Mouse (Mus musculus): ENCODE results near the gene Lgals12.
A peak's percentile ranks its signal among the peaks of the same experiment; 100 is the strongest.

Gene Lgals12

GRCm38 (mm10) chr19:7583101-7583500 is 23.9 kb downstream of the Lgals12 start:
- no peak for DNase-seq

GRCm38 (mm10) chr19:7581042-7581441 is 26.0 kb downstream of the Lgals12 start:
- no peak for DNase-seq

DNA sequence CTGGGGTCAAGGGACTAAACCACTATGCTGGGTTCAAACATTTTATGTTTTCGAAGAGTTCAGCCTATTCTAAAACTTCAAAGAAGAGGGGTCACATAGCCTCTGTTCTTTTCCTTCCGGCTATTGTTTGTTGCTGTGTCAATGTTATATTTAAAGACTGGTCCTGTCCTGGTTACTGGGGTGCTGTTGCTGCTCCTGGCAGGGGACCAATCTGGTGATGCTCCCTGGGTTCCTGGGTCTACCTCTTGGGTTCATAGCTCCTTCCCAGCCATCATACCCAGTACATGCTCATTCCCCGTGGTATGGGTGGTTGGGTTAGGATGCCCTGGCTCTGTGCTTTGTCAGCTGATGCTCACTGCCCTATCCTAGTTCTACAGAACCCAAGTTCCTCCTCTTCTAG is 29.3 kb downstream of the Lgals12 start:
- no peak for DNase-seq

DNA sequence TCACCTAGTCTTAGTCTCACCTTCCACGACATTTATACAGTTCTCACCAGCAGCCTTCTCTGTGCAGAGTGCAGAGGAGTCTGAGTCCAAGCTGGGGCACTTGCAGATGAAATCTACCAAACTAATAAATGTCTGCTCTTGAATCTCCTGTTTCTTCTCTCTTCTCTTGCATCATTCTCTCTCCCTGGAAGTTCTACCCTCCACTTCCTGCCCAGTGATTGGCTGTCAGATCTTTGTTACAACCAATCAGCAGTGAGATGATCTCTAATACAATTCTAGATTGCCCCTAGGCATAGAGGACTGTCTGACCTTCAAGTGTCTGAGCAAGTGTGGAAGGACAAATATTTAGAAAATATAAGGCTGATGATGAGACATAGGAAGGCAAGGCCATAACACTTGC is 30.8 kb downstream of the Lgals12 start:
- no peak for DNase-seq

GRCm38 (mm10) chr19:7569650-7570049 is 37.3 kb downstream of the Lgals12 start:
- no peak for DNase-seq

DNA sequence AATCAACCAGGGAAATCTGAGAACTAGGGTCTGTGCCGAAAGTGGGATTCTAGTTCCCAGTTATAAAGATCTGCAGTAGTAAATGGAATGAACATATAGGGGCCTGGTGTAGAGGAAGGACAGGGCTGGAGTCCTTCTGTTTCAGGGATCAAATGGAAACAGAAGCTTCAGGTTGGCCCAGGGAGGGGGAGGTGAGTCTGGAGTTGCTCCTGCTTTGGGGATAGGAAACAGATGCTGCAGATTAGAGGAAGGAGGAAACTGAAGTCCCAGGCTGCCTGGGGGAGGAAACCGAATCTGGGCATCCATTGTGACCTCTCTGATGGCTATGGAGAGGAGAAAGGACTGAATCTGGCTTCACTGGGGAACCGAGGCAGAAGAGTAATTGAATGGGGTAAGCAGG is 38.6 kb downstream of the Lgals12 start:
- no peak for DNase-seq

- DNase-seq = no peak
Measured at GRCm38 (mm10) chr19:7566826-7567225, 40.2 kb downstream of the Lgals12 start.

DNA sequence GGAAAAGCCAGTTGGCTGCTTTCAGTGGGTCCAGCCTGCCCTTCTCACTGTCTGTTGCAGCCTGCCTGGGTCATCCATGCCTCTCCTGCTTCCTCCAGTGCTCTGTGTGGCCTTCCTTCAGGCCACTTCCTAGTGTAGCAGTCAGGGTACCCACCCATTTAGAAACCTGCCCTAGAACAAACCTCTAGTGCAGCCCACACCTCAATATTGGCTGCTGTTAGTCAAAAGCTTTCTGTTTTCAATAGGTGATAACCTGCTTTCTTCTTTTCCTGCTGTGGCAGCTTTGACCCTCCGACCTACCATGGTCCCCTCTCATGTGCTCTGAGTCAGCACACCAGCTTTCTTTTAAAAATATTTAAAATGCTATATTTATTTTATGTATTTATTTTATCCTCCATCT is 42.5 kb downstream of the Lgals12 start:
- no peak for DNase-seq

DNA sequence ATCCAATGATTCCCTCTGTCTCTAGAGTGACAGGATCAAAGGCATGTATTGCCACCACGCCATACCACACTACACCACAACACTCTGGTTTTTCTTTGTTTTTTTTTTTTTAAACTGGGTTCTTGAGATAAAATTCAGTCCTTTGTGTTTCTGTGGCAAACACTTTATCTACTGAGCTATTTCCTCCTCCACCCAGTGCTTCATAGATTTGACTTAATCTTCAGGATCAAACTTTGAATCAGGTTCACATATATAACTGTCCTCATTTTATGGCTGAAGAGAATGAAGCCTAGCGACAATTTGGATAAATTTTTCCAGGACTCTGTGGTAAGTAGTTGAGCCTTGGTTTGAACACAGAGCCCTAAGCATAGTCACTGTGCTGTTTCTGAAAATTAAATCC is 43.3 kb downstream of the Lgals12 start:
- DNase-seq = no peak

DNA sequence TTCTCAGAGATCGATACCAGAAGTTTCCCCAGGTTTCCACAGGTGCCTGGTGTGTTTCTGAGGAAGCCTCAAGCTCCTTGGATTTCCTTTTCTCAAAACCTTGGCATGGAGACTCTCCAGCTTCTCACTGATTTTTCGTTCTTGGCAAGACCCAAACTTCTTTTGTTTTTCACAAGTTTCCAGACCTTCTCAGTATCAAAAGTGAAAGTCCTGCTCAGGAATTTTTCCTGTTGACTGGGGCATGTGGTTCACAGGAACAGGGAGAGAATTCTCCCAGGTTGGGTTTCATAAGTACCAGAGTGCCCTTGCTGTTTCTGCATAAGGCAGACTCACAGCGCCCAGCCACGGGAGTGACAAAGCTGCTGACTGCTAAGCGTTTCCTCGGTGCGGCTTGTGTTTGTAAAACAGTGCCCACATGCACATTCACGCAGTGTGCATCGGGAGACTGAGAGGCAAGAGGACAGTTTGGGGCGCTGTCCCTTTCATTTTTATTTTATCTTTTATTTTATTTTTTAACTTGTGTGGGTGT is 44.3 kb downstream of the Lgals12 start:
- DNase-seq = no peak

DNA sequence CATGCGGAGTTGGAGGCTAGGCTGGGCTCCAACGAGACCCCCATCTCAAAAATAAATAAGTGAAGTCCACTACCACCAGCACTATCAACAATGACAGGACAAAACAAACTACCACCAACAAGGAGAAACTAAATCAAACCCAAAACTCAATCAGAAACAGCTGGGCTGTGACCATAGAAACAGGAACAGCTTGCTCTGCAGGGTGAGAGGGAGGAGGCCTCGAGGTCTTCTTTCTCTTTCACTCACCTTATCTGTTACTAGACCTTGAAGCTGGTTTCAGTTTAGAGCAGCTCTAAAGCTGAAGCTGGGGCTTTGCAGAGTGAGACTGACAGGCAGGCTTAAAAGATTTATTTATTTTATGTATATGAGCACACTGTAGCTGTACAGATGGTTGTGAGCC is 45.5 kb downstream of the Lgals12 start:
- no peak for DNase-seq

DNA sequence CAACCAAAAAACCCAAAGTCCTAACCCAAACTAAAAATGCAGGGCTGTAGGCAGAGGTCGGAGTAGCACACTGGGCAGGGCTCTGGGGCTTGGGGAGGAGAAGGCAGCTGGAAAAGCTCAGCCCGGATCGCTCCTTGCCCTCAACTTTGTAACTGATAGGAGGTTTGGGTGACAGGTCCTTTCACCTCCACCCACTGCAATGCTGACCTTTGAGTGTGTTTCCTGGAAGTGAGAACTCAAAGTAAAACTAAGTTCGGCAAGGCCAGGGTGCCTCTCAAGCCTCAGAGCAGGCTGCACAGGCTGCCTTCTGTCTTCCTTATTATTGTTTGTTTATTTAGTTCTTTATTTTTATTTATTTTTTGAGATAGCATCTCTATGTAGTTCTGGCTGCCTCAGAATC is 47.0 kb downstream of the Lgals12 start:
- no peak for DNase-seq

- no peak for DNase-seq
Measured at GRCm38 (mm10) chr19:7558675-7559074, 48.3 kb downstream of the Lgals12 start.

GRCm38 (mm10) chr19:7557844-7558243 is 49.1 kb downstream of the Lgals12 start:
- DNase-seq = no peak

DNA sequence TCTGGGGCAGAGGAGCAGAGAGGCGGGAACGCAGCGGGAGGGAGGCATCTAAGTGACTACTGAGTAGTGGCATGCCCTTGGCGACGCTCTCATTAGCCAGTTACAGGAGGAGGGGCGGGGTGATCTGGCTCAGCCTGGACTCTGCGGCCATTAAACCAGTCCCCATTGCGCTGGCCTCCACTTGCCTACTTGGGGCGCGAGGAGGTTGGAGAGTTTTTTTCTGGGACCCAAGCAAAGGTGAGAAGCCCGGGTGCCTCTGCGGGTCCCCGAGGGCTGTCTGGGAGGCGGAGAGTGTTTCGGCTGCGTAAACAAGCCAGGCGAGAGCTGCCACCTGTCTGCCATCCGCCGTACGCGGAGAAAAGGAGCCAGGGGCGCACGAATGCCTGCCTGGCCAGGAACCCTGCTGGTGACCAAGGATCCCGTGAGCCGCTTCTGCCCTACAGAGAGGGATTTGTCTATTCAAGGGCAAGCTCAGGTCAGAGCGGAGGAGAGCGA is 49.6 kb downstream of the Lgals12 start, which contains the start of gene Pla2g16:
Gene Pla2g16 (plus strand): TSS at position 132 of the 495 bp plus-strand sequence.
- DNase-seq = peak; percentile 7

GRCm38 (mm10) chr19:7556641-7557040 is 50.4 kb downstream of the Lgals12 start:
- DNase-seq = no peak

GRCm38 (mm10) chr19:7554881-7555280 is 52.1 kb downstream of the Lgals12 start:
- DNase-seq = no peak

- no peak for DNase-seq
Measured at GRCm38 (mm10) chr19:7553441-7553840, 53.6 kb downstream of the Lgals12 start.

DNA sequence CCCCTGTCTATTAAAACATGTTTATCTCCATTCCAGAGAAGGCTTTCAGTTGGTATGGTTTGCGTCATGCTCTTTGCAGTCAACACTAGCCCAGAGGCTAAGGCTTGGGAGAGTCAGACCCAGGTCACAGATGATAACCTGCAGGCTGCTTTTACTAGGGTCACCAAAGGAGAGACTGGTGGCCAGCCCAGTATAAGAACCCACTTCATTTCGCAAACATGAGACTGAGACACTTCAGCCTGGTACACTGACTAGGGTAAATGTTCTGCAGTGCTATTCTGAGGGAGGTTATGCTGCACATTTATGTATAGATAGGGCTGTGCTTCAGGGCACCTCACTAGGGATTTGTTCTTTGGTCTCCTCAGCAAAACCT is 54.7 kb downstream of the Lgals12 start:
- no peak for DNase-seq

- DNase-seq = no peak
Measured at GRCm38 (mm10) chr19:7551550-7552300, 55.3 kb downstream of the Lgals12 start.

- DNase-seq = no peak
Measured at GRCm38 (mm10) chr19:7548924-7549323, 58.1 kb downstream of the Lgals12 start.
